21 mouse cellular contexts compared by ENCODE assay signal in the genomic region with DNA sequence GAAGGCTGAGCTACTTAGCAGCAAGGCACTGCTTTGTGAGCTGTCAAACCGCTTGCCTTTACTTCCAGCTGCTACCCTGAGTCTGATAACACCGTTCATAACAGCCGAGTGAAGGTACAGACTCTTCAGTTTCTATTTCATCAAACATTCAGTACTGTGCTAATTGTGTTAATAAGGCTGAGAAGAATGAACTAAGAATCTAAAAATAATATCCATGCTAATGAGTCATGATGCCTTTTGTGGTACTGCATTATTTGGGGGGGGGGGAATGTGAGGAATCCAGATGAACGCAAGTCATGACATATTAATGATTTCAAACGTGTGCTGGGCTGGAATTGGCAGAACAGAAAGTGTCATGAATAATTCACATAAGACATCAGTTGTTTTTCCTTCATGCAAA.
DNase-seq lines count a peak whose midpoint lies in the region; ATAC-seq and TF ChIP-seq lines count a peak whose summit lies in the region.
"Had no signal": no experiment of that assay in that cellular context is flagged by ENCODE, and none has a peak within 500 bp of the region (broad histone marks: within the 10 kb centered on the region; RNA-seq: fewer than 3 reads in every experiment).

No protein-coding gene starts in this region.

- H3K27me3 ChIP-seq in forebrain, embryonic 14.5 days (replicated peaks; ENCODE audit: control insufficient read depth, insufficient read depth, low read length): no peaks in the 10 kb centered on the region
- no peaks in the 10 kb centered on the region for H3K27me3 ChIP-seq in forebrain, embryonic 13.5 days
- H3K27me3 ChIP-seq in heart, embryonic 15.5 days: no peaks in the 10 kb centered on the region
- no peaks in the 10 kb centered on the region for H3K27me3 ChIP-seq in midbrain, embryonic 12.5 days
- no peaks in the 10 kb centered on the region for H3K27me3 ChIP-seq in midbrain, postnatal 0 days (ENCODE audit: insufficient read depth, low read length)
- H3K27me3 ChIP-seq: embryonic facial prominence, embryonic 12.5 days; forebrain, embryonic 15.5 days; hindbrain, embryonic 13.5 days had no signal

- H3K36me3 ChIP-seq in forebrain, embryonic 14.5 days (ENCODE audit: control insufficient read depth, insufficient read depth, low read length): no peaks in the 10 kb centered on the region
- H3K36me3 ChIP-seq in forebrain, embryonic 13.5 days (ENCODE audit: poor library complexity, severe bottlenecking): no peaks in the 10 kb centered on the region
- H3K36me3 ChIP-seq in heart, embryonic 15.5 days: no peaks in the 10 kb centered on the region
- H3K36me3 ChIP-seq in midbrain, embryonic 12.5 days: no peaks in the 10 kb centered on the region
- H3K36me3 ChIP-seq in midbrain, postnatal 0 days (ENCODE audit: insufficient read depth, low read length): no peaks in the 10 kb centered on the region
- H3K36me3 ChIP-seq: embryonic facial prominence, embryonic 12.5 days; forebrain, embryonic 15.5 days; G1E; hindbrain, embryonic 13.5 days had no signal

- H3K4me2 ChIP-seq in forebrain, embryonic 14.5 days (ENCODE audit: low read length): no peak overlapping the region
- no peak overlapping the region for H3K4me2 ChIP-seq in forebrain, embryonic 13.5 days
- 0 out of 2 replicates have a peak overlapping the region, but pooled peaks have one; percentile 11 for H3K4me2 ChIP-seq in heart, embryonic 15.5 days
- no peak overlapping the region for H3K4me2 ChIP-seq in midbrain, embryonic 12.5 days (replicated peaks)
- H3K4me2 ChIP-seq in midbrain, postnatal 0 days (ENCODE audit: low read depth, low read length, poor library complexity, severe bottlenecking): no peak overlapping the region
- H3K4me2 ChIP-seq: embryonic facial prominence, embryonic 12.5 days; forebrain, embryonic 15.5 days; hindbrain, embryonic 13.5 days had no signal

- no peaks in the 10 kb centered on the region for H3K9me3 ChIP-seq in forebrain, embryonic 14.5 days (replicated peaks; ENCODE audit: control insufficient read depth, low read length)
- H3K9me3 ChIP-seq in forebrain, embryonic 13.5 days (replicated peaks): no peaks in the 10 kb centered on the region
- no peaks in the 10 kb centered on the region for H3K9me3 ChIP-seq in heart, embryonic 15.5 days (replicated peaks)
- no peaks in the 10 kb centered on the region for H3K9me3 ChIP-seq in midbrain, embryonic 12.5 days
- no peaks in the 10 kb centered on the region for H3K9me3 ChIP-seq in midbrain, postnatal 0 days (ENCODE audit: low read length)
- H3K9me3 ChIP-seq: embryonic facial prominence, embryonic 12.5 days; forebrain, embryonic 15.5 days; hindbrain, embryonic 13.5 days had no signal

- H3K27ac ChIP-seq in forebrain, embryonic 14.5 days (ENCODE audit: low read depth, low read length): no peak overlapping the region
- no peak overlapping the region for H3K27ac ChIP-seq in forebrain, embryonic 13.5 days
- H3K27ac ChIP-seq in heart, embryonic 15.5 days: no peak overlapping the region
- peak overlapping the region; percentile 20; the same call in 1 of the 2 replicates for H3K27ac ChIP-seq in midbrain, embryonic 12.5 days (replicated peaks)
- no peak overlapping the region for H3K27ac ChIP-seq in midbrain, postnatal 0 days (ENCODE audit: low read depth, low read length)
- H3K27ac ChIP-seq: embryonic facial prominence, embryonic 12.5 days; forebrain, embryonic 15.5 days; heart, adult 2 months had no signal

- intact Hi-C loops in heart, postnatal 36 days (cut with DNase I): no loop called here

- peaks cover 3% of the 10 kb centered on the region; the same call in 1 of the 2 replicates for H3K4me1 ChIP-seq in forebrain, embryonic 14.5 days (ENCODE audit: control insufficient read depth, insufficient read depth, low read length)
- H3K4me1 ChIP-seq in forebrain, embryonic 13.5 days: peaks cover 19% of the 10 kb centered on the region
- peaks cover 2% of the 10 kb centered on the region; the same call in 1 of the 2 replicates for H3K4me1 ChIP-seq in heart, embryonic 15.5 days (replicated peaks)
- peaks cover 14% of the 10 kb centered on the region for H3K4me1 ChIP-seq in midbrain, embryonic 12.5 days
- peaks cover 10% of the 10 kb centered on the region; the same call in 1 of the 2 replicates for H3K4me1 ChIP-seq in midbrain, postnatal 0 days (ENCODE audit: insufficient read depth, low read length)
- H3K4me1 ChIP-seq: embryonic facial prominence, embryonic 12.5 days had no signal

- H3K9ac ChIP-seq in forebrain, embryonic 14.5 days (ENCODE audit: low read length): no peak overlapping the region
- H3K9ac ChIP-seq in forebrain, embryonic 13.5 days: no peak overlapping the region
- H3K9ac ChIP-seq in heart, embryonic 15.5 days: no peak overlapping the region
- H3K9ac ChIP-seq in midbrain, embryonic 12.5 days (replicated peaks): no peak overlapping the region
- H3K9ac ChIP-seq in midbrain, postnatal 0 days (replicated peaks; ENCODE audit: low read length, poor library complexity, severe bottlenecking): no peak overlapping the region
- H3K9ac ChIP-seq: embryonic facial prominence, embryonic 12.5 days; forebrain, embryonic 15.5 days; hindbrain, embryonic 13.5 days had no signal

- DNase-seq in forebrain, embryonic 14.5 days (ENCODE audit: low spot score): peak; percentile 11
- no peak for DNase-seq in heart, postnatal 36 days
- DNase-seq in midbrain, postnatal 0 days (ENCODE audit: low spot score): no peak
- peak; percentile 70 for DNase-seq in Muller cell, postnatal 12 days (ENCODE audit: inconsistent ontology term)
- DNase-seq: adrenal gland, postnatal 10 days; B cell, adult 2 months; cerebellum, adult 11-12 months; cerebellum, adult 9-10 months; cerebellum, postnatal 25 days; gastrocnemius, postnatal 14 days; heart, adult 2 months; heart, postnatal 10 days had no signal

- 58% methylated on average over 5 of the region's 5 CpGs for WGBS in forebrain, embryonic 14.5 days
- whole genome bisulfite sequencing in forebrain, embryonic 13.5 days: 57% methylated on average over 5 of the region's 5 CpGs
- 39% methylated on average over 5 of the region's 5 CpGs for WGBS in heart, embryonic 15.5 days
- 55% methylated on average over 5 of the region's 5 CpGs for WGBS in midbrain, embryonic 12.5 days
- WGBS in midbrain, postnatal 0 days: 36% methylated on average over 5 of the region's 5 CpGs

- no peak overlapping the region for H3K4me3 ChIP-seq in forebrain, embryonic 14.5 days (ENCODE audit: low read depth, low read length)
- no peak overlapping the region for H3K4me3 ChIP-seq in forebrain, embryonic 13.5 days
- H3K4me3 ChIP-seq in heart, embryonic 15.5 days: no peak overlapping the region
- no peak overlapping the region for H3K4me3 ChIP-seq in midbrain, embryonic 12.5 days
- H3K4me3 ChIP-seq in midbrain, postnatal 0 days (ENCODE audit: low read depth, low read length): no peak overlapping the region
- H3K4me3 ChIP-seq: embryonic facial prominence, embryonic 12.5 days; forebrain, embryonic 15.5 days; heart, adult 2 months; hindbrain, embryonic 13.5 days had no signal

- no peak for TF ChIP-seq CTCF in midbrain, postnatal 0 days (IDR thresholded peaks at IDR 0.05)

- no peak for ATAC-seq in forebrain, embryonic 14.5 days
- no peak for ATAC-seq in forebrain, embryonic 13.5 days
- no peak for ATAC-seq in heart, embryonic 15.5 days (replicated peaks; ENCODE audit: insufficient number of reproducible peaks, insufficient read depth, low FRiP score, low read depth)
- no peak for ATAC-seq in midbrain, embryonic 12.5 days (ENCODE audit: low FRiP score, low read depth)
- no peak for ATAC-seq in midbrain, postnatal 0 days (ENCODE audit: low FRiP score)
- ATAC-seq: CD4-positive, CD25-positive, alpha-beta regulatory T cell, adult 4 months; forebrain, embryonic 15.5 days; hindbrain, postnatal 0 days had no signal

Comparison
In these comparisons a context has a peak if more than half of its experiments do, and no peak if none do; other contexts are left out.
1. DNase-seq: peak in forebrain, embryonic 14.5 days (single experiment) and Muller cell, postnatal 12 days (single experiment); none in heart, postnatal 36 days (0 of 2) and midbrain, postnatal 0 days (single experiment).